Mouse (Mus musculus): ENCODE results near the gene Gimap3. TPM values are rescaled to one million over a fixed set of nuclear protein-coding genes. Genes with fewer than 3 reads are reported as not detected.

Gene Gimap3
- polyA plus RNA-seq, 1 experiment = 36.7 TPM

DNA sequence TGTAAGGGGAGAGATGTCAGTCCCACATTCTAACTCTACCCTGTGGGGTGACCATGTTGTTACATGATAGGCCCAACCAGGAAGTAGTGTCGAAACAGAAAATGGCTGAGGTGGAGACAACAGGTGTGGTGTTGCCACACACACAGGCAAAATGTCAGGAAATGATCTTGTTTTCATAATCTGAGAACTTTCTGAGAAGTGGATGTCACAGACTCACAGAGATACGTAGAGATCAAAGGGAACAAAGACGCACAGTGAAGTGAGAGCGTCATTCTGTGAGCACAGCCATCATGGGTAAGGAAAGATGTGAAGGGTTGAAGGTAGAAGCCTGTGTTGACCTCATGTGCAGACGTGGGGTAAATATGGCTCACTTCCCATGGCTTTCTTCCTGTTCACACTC lies 42.9 kb downstream of the Gimap3 start:
- Histone ChIP-seq H3K27ac (ENCODE audit: control insufficient read depth, insufficient read depth, low read depth, low read length, poor library complexity) (no peak overlapping the region), H3K4me3 (replicated peaks; ENCODE audit: control insufficient read depth, low read depth, low read length) (no peak overlapping the region), H3K4me1 (ENCODE audit: control insufficient read depth, insufficient read depth, low read length) (no peaks in the 10 kb centered on the region; the same call in 1 of the 2 replicates)
- WGBS = 58% methylated on average over 5 of the region's 5 CpGs
- TF ChIP-seq POLR2A (IDR thresholded peaks at IDR 0.05; ENCODE audit: borderline replicate concordance, control insufficient read depth, low read depth, low read length) (no peak), CTCF (IDR thresholded peaks at IDR 0.05; ENCODE audit: control insufficient read depth, insufficient read depth, low read length) (no peak)

DNA sequence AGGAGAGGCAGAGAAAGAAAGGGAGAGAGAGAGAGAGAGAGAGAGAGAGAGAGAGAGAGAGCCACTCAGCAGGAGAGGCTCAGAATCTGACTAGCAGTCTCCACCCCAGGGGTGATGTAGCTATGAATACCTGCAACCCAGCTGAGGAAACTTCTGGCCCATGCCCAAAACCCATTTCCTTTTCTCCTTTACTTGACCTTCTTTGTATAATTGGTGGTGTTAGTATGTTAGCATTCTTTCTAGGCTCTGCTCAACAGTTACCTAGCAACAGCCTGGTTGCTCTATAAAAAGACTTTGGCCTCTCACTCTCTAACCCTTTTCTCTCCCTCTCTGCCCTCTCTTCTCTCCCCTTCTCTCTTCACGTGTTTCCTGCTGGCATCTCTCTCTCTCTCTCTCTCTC lies 45.2 kb downstream of the Gimap3 start:
- Histone ChIP-seq H3K27ac (ENCODE audit: control insufficient read depth, insufficient read depth, low read depth, low read length, poor library complexity) (no peak overlapping the region), H3K4me1 (ENCODE audit: control insufficient read depth, insufficient read depth, low read length) (no peaks in the 10 kb centered on the region; the same call in 1 of the 2 replicates)

DNA sequence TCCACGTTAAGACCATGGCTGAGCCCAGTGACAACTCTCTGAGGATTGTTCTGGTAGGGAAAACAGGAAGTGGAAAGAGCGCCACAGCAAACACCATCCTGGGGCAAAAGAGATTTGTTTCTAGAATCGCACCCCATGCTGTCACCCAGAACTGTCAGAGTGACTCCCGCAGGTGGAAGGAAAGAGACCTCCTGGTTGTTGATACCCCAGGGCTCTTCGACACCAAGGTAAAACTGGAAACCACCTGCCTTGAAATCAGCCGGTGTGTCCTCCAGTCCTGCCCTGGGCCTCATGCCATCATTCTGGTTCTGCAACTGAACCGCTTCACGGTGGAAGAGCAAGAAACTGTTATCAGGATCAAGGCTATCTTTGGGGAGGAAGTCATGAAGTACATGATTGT lies 47.2 kb downstream of the Gimap3 start:
- H3K4me3 ChIP-seq (replicated peaks; ENCODE audit: control insufficient read depth, low read depth, low read length) = no peak overlapping the region
- no peaks in the 10 kb centered on the region; the same call in 1 of the 2 replicates for H3K4me1 ChIP-seq (ENCODE audit: control insufficient read depth, insufficient read depth, low read length)
- WGBS = 56% methylated on average over 8 of the region's 8 CpGs
- TF ChIP-seq POLR2A (IDR thresholded peaks at IDR 0.05; ENCODE audit: borderline replicate concordance, control insufficient read depth, low read depth, low read length) (no peak), CTCF (IDR thresholded peaks at IDR 0.05; ENCODE audit: control insufficient read depth, insufficient read depth, low read length) (no peak)
- H3K27ac ChIP-seq (ENCODE audit: control insufficient read depth, insufficient read depth, low read depth, low read length, poor library complexity) = peak overlapping the region; percentile 1; the same call in 1 of the 2 replicates

More for the DNA sequence above, 45.2 kb downstream of the Gimap3 start:
- TF ChIP-seq CTCF (IDR thresholded peaks at IDR 0.05; ENCODE audit: control insufficient read depth, insufficient read depth, low read length) (no peak), POLR2A (IDR thresholded peaks at IDR 0.05; ENCODE audit: borderline replicate concordance, control insufficient read depth, low read depth, low read length) (no peak)
- WGBS = 7% methylated on average over 1 of the region's 1 CpGs
- no peak overlapping the region for H3K4me3 ChIP-seq (replicated peaks; ENCODE audit: control insufficient read depth, low read depth, low read length)

DNA sequence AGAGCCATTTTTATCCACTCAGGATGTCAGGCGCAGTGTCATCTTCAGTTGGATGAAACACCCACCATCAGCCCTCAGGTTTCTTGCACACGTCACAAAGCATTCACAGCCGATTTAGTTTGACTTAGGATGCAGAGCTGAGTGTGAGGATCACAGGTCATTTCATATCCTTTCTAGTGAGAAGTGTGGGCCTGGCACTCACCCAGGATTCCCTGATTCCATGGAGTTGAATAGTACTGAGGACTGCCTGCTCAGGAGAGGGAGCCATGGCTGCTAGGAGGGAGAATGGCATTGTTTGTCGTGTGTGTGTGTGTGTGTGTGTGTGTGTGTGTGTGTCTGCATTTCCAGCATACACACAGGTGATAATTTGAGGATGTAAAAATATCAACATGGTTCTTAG lies 50.3 kb downstream of the Gimap3 start:
- TF ChIP-seq CTCF (IDR thresholded peaks at IDR 0.05; ENCODE audit: control insufficient read depth, insufficient read depth, low read length) (no peak), POLR2A (IDR thresholded peaks at IDR 0.05; ENCODE audit: borderline replicate concordance, control insufficient read depth, low read depth, low read length) (no peak)
- H3K4me3 ChIP-seq (replicated peaks; ENCODE audit: control insufficient read depth, low read depth, low read length) = no peak overlapping the region
- no peaks in the 10 kb centered on the region; the same call in 1 of the 2 replicates for H3K4me1 ChIP-seq (ENCODE audit: control insufficient read depth, insufficient read depth, low read length)
- no peak overlapping the region for H3K27ac ChIP-seq (ENCODE audit: control insufficient read depth, insufficient read depth, low read depth, low read length, poor library complexity)
- 66% methylated on average over 4 of the region's 4 CpGs for WGBS

DNA sequence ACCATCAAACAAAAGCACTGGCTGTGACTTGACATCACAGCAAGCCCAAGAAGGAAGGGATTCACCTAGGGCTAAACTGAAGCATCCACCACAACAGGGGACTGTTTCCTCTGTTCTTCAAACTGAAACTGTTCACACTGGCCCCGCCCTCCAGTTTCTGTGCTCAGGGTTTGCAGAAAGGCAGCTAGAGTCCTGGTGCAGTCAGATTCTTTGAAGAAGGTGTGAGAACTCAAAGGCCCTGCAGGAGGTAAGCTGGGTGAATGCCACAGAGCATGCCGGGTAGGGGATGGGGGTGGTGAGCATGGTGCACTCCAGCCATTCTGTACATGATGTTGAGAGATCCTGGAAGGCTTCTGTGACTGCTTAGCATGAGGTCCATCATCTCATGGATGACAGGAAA lies 52.2 kb downstream of the Gimap3 start, which contains the start of the genes Gm28053 and Gimap7:
TSS of gene Gm28053 (plus strand) at position 153 of the 400 bp plus-strand sequence.
TSS of gene Gimap7 (plus strand) at position 167 of the 400 bp plus-strand sequence.
- TF ChIP-seq POLR2A (IDR thresholded peaks at IDR 0.05; ENCODE audit: borderline replicate concordance, control insufficient read depth, low read depth, low read length) (no peak), CTCF (IDR thresholded peaks at IDR 0.05; ENCODE audit: control insufficient read depth, insufficient read depth, low read length) (no peak)
- H3K27ac ChIP-seq (ENCODE audit: control insufficient read depth, insufficient read depth, low read depth, low read length, poor library complexity) = peak within 1 kb of the TSS; percentile 33
- H3K4me1 ChIP-seq (ENCODE audit: control insufficient read depth, insufficient read depth, low read length) = no peaks in the 10 kb centered on the region; the same call in 1 of the 2 replicates
- 9% methylated on average over 2 of the region's 2 CpGs for WGBS
- peak within 1 kb of the TSS; percentile 25 for H3K4me3 ChIP-seq (replicated peaks; ENCODE audit: control insufficient read depth, low read depth, low read length)

Other genes with a start within 250 kb of the Gimap3 start
- 2.2 TPM in 1 of 2 replicates, not detected in the other for gene Atp6v0e2, start 233.2 kb downstream of the Gimap3 start, polyA plus RNA-seq (2011; ENCODE audit: insufficient read depth, insufficient read length, low replicate concordance, missing spikeins)
- gene Lrrc61, start 216.1 kb downstream of the Gimap3 start, polyA plus RNA-seq (2011; ENCODE audit: insufficient read depth, insufficient read length, low replicate concordance, missing spikeins) = 2.2 and 4.9 TPM in 2 replicates
- 6.9 and 9.2 TPM in 2 replicates for gene Rarres2, start 198.1 kb downstream of the Gimap3 start, polyA plus RNA-seq (2011; ENCODE audit: insufficient read depth, insufficient read length, low replicate concordance, missing spikeins)
- gene Gm45021, start 181.2 kb downstream of the Gimap3 start, polyA plus RNA-seq (2011; ENCODE audit: insufficient read depth, insufficient read length, low replicate concordance, missing spikeins) = not detected in 2 replicates
- 3.4 and 5.5 TPM in 2 replicates for gene Repin1, start 177.0 kb downstream of the Gimap3 start, polyA plus RNA-seq (2011; ENCODE audit: insufficient read depth, insufficient read length, low replicate concordance, missing spikeins)
- not detected in 2 replicates for gene Gm44965, start 176.9 kb downstream of the Gimap3 start, polyA plus RNA-seq (2011; ENCODE audit: insufficient read depth, insufficient read length, low replicate concordance, missing spikeins)
- 0.40 and 1.1 TPM in 2 replicates for gene Zfp775, start 168.8 kb downstream of the Gimap3 start, polyA plus RNA-seq (2011; ENCODE audit: insufficient read depth, insufficient read length, low replicate concordance, missing spikeins)
- 1.2 TPM in 1 of 2 replicates, not detected in the other for gene AI854703, start 144.1 kb downstream of the Gimap3 start, polyA plus RNA-seq (2011; ENCODE audit: insufficient read depth, insufficient read length, low replicate concordance, missing spikeins)
- gene Gimap8, start 123.6 kb downstream of the Gimap3 start, polyA plus RNA-seq (2011; ENCODE audit: insufficient read depth, insufficient read length, low replicate concordance, missing spikeins) = 8.3 and 15.1 TPM in 2 replicates
- gene Gimap9, start 94.7 kb downstream of the Gimap3 start, polyA plus RNA-seq (2011; ENCODE audit: insufficient read depth, insufficient read length, low replicate concordance, missing spikeins) = 13.5 and 26.0 TPM in 2 replicates
- gene Gimap4, start 86.3 kb downstream of the Gimap3 start, polyA plus RNA-seq (2011; ENCODE audit: insufficient read depth, insufficient read length, low replicate concordance, missing spikeins) = 20.7 and 41.0 TPM in 2 replicates
- gene Gimap6, start 62.6 kb downstream of the Gimap3 start, polyA plus RNA-seq (2011; ENCODE audit: insufficient read depth, insufficient read length, low replicate concordance, missing spikeins) = 45.1 and 77.9 TPM in 2 replicates
- 15.2 TPM in 1 of 2 replicates, not detected in the other for gene Gm28053, start 52.2 kb downstream of the Gimap3 start, polyA plus RNA-seq (2011; ENCODE audit: insufficient read depth, insufficient read length, low replicate concordance, missing spikeins)
- 3.6 and 5.2 TPM in 2 replicates for gene Gimap7, start 52.2 kb downstream of the Gimap3 start, polyA plus RNA-seq (2011; ENCODE audit: insufficient read depth, insufficient read length, low replicate concordance, missing spikeins)
- 19.3 and 26.4 TPM in 2 replicates for gene Gimap1, start 31.8 kb downstream of the Gimap3 start, polyA plus RNA-seq (2011; ENCODE audit: insufficient read depth, insufficient read length, low replicate concordance, missing spikeins)
- gene Gimap5, start 24.7 kb downstream of the Gimap3 start, polyA plus RNA-seq (2011; ENCODE audit: insufficient read depth, insufficient read length, low replicate concordance, missing spikeins) = 4.7 and 7.9 TPM in 2 replicates
- gene Tmem176a, start 70.1 kb upstream of the Gimap3 start, polyA plus RNA-seq (2011; ENCODE audit: insufficient read depth, insufficient read length, low replicate concordance, missing spikeins) = 17.9 and 24.6 TPM in 2 replicates
- 17.2 and 26.5 TPM in 2 replicates for gene Tmem176b, start 70.6 kb upstream of the Gimap3 start, polyA plus RNA-seq (2011; ENCODE audit: insufficient read depth, insufficient read length, low replicate concordance, missing spikeins)
- not detected in 2 replicates for gene Aoc1, start 102.0 kb upstream of the Gimap3 start, polyA plus RNA-seq (2011; ENCODE audit: insufficient read depth, insufficient read length, low replicate concordance, missing spikeins)
- gene 1600015I10Rik, start 159.0 kb upstream of the Gimap3 start, polyA plus RNA-seq (2011; ENCODE audit: insufficient read depth, insufficient read length, low replicate concordance, missing spikeins) = not detected in 2 replicates
- not detected in 2 replicates for gene Doxl2, start 204.1 kb upstream of the Gimap3 start, polyA plus RNA-seq (2011; ENCODE audit: insufficient read depth, insufficient read length, low replicate concordance, missing spikeins)
- not detected in 2 replicates for gene Svs1, start 216.0 kb upstream of the Gimap3 start, polyA plus RNA-seq (2011; ENCODE audit: insufficient read depth, insufficient read length, low replicate concordance, missing spikeins)